Mouse (Mus musculus) limb, embryonic 10.5 days (tissue): ENCODE measurements around the gene Nipbl. TPM values are rescaled to one million over a fixed set of nuclear protein-coding genes. Genes with fewer than 3 reads are reported as not detected.

Source experiments
- DNase-seq: peaks from one replicate; pipeline ENCODE4 v3.0.0-alpha.2; 2017; ENCODE audit warnings: low spot score
- H3K27ac ChIP-seq: fragments of 300-500 bp; sonication (generic); 2 replicates; pipeline ENCODE4 v1.5.1; 2016; ENCODE audit warnings: mild to moderate bottlenecking
- H3K27me3 ChIP-seq: fragments of 300-500 bp; sonication (generic); 2 replicates; pipeline ENCODE4 v1.6.1; 2016; ENCODE audit warnings: low read depth, mild to moderate bottlenecking; ENCODE audit not compliant: poor library complexity, severe bottlenecking
- H3K36me3 ChIP-seq: fragments of 300-500 bp; sonication (generic); 2 replicates; pipeline ENCODE4 v1.6.1; 2016; ENCODE audit warnings: mild to moderate bottlenecking, moderate library complexity
- H3K4me1 ChIP-seq: fragments of 300-500 bp; sonication (generic); 2 replicates; pipeline ENCODE4 v1.6.1; 2016
- H3K4me3 ChIP-seq: fragments of 300-500 bp; sonication (generic); 2 replicates; pipeline ENCODE4 v1.5.1; 2016; ENCODE audit warnings: mild to moderate bottlenecking, moderate library complexity
- H3K9me3 ChIP-seq: fragments of 300-500 bp; sonication (generic); replicated peaks from 2 replicates; pipeline ENCODE4 v1.6.1; 2016; ENCODE audit warnings: mild to moderate bottlenecking
- WGBS: fragments of 180-500 bp; shearing (Covaris S2); methylation state at CpG from one replicate; pipeline ENCODE4 v1.1.7; 2016; 5-methylcytosine and 5-hydroxymethylcytosine counted together
- polyA plus RNA-seq: library from polyadenylated mRNA; unstranded; fragments of >200 nt; fragmentation: Nextera tagmentation; extraction: Ambion mirVana; gene quantifications from 2 replicates; pipeline ENCODE4 v1.2.1, GENCODE M21; 2016

The Nipbl gene
- polyA plus RNA-seq, 1 experiment from 2014 or later = 19.7 TPM

DNA sequence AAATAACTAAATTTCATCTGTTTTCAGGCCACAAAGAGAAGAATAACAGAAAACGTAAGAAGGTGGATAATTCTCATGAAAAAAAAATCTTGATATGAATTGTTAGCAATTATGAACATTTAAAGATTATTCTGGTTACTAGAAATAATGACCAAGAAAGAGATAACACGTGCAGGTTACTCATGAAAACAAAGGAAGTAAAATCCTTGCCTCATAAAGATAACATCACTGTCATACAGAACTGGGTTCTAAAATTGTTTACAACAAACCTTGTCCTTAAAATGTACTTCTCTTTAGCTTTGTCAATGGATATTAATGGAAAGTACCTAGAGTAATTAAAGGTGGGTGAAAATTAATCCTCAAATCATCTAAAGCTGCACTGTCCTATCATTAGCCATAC is 37.2 kb downstream of the Nipbl start:
- no peaks in the 10 kb centered on the region for H3K27me3 ChIP-seq
- H3K36me3 ChIP-seq = no peaks in the 10 kb centered on the region
- no peaks in the 10 kb centered on the region for H3K4me1 ChIP-seq
- H3K4me3 ChIP-seq = no peak overlapping the region
- 93% methylated on average over 2 of the region's 2 CpGs for WGBS
- no peaks in the 10 kb centered on the region for H3K9me3 ChIP-seq
- no peak for DNase-seq
- no peak overlapping the region for H3K27ac ChIP-seq

DNA sequence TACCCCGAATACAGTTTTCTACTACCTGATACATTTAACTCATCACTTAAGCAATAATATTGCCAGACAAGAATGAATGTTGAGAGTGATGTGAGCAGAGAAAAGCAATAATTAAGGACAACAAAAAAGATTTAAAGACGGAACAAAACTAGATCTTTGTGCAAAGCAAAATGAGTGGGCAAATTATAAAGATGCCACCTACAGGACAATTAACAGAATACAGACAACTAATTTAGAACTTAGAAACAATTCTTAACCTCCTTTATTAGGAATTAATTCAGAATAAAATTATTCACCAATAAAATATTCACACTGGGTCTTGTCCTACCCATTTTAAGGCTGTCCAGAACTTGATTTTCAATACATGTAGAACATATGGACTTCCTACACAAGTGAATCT is 38.0 kb downstream of the Nipbl start:
- Histone ChIP-seq H3K27me3 (no peaks in the 10 kb centered on the region), H3K27ac (no peak overlapping the region), H3K36me3 (no peaks in the 10 kb centered on the region), H3K4me3 (no peak overlapping the region), H3K9me3 (no peaks in the 10 kb centered on the region), H3K4me1 (no peaks in the 10 kb centered on the region)
- 92% methylated on average over 2 of the region's 2 CpGs for WGBS
- no peak for DNase-seq

DNA sequence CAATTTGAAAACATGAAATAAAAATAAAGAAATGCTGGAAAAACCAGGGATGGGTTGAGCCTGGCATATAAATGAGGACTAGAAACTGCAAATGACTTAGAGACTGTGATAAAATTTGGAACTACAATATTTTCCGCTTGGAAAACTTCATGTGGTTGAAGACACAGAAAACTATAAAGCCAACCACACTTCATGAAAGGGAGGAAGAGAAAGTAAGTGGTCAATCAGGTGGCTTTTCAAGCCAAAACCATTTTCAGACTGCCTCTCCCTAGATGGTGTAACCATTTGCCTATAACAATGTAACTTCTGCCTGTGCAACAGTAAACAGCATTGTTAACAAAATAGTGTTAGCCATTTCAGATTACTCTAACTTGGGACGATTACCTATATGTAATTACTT is 41.7 kb downstream of the Nipbl start:
- Histone ChIP-seq H3K4me3 (no peak overlapping the region), H3K4me1 (no peaks in the 10 kb centered on the region), H3K36me3 (no peaks in the 10 kb centered on the region), H3K27me3 (no peaks in the 10 kb centered on the region), H3K27ac (no peak overlapping the region), H3K9me3 (no peaks in the 10 kb centered on the region)
- 90% methylated on average over 2 of the region's 2 CpGs for WGBS
- no peak for DNase-seq

DNA sequence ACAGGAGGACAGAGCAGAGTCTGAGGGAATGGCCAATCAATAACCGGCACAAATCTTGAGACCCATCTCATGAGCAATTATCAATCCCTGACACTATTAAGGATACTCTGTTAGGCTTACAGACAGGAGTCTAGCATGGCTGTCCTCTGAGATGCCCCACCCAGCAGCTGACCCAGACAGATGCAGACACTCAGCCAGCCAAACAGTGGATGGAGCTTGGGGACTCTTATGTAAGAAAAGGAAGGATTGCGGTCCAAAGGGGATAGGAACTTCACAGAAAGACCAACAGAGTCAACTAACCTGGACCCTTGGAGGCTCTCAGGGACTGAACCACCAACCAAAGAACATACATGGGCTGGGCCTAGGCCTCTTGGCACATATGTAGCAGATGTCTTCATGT is 42.7 kb downstream of the Nipbl start:
- no peak overlapping the region for H3K4me3 ChIP-seq
- WGBS = 95% methylated on average over 2 of the region's 2 CpGs

DNA sequence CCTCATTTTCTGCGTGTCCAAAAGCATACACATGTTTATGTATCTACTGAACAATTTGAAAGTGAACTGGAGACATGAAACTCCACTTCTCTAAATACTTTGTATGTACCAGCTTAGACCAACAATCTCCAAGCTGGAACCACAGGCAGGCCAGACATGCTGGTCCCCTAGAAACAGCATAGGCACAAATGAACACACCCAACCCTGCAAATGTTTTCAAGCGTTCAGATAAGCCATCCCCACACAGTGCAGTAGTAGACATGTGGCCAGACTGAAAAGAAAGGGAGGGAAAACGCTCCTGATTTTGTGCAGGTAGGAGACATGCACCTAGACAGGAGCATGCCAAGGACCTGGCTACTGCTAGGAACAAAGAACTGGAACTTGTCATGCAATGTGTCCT is 52.5 kb downstream of the Nipbl start:
- no peaks in the 10 kb centered on the region for H3K27me3 ChIP-seq
- no peak overlapping the region for H3K27ac ChIP-seq
- no peak overlapping the region for H3K4me3 ChIP-seq
- DNase-seq = no peak
- H3K4me1 ChIP-seq = no peaks in the 10 kb centered on the region
- H3K36me3 ChIP-seq = no peaks in the 10 kb centered on the region
- no peaks in the 10 kb centered on the region for H3K9me3 ChIP-seq
- WGBS = 90% methylated on average over 3 of the region's 3 CpGs

More for the DNA sequence above, 42.7 kb downstream of the Nipbl start:
- Histone ChIP-seq H3K27ac (no peak overlapping the region), H3K4me1 (no peaks in the 10 kb centered on the region), H3K9me3 (no peaks in the 10 kb centered on the region), H3K27me3 (no peaks in the 10 kb centered on the region), H3K36me3 (no peaks in the 10 kb centered on the region)
- no peak for DNase-seq

DNA sequence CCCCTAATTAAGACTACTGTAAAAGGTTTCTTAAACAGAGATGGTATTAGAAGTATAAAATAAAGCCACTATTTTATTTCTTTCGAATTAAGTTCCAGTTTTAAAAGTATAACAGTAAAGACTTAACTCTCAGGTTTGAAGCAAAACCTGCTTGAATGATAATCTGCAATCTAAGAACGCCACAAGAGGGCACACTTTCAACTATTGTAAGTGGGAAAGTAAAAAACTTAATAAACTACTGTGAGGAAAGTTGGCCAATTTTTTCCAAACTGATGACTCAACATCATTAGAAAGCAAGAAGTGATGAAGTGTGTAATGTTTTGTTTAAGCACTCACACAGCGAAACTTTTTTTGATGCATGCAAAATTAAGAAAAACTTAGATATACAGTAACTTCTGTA is 62.0 kb downstream of the Nipbl start:
- no peak for DNase-seq
- H3K36me3 ChIP-seq = no peaks in the 10 kb centered on the region
- 72% methylated on average over 3 of the region's 3 CpGs for WGBS
- no peaks in the 10 kb centered on the region for H3K27me3 ChIP-seq
- H3K4me1 ChIP-seq = no peaks in the 10 kb centered on the region
- H3K27ac ChIP-seq = no peak overlapping the region
- H3K4me3 ChIP-seq = no peak overlapping the region
- H3K9me3 ChIP-seq = no peaks in the 10 kb centered on the region

DNA sequence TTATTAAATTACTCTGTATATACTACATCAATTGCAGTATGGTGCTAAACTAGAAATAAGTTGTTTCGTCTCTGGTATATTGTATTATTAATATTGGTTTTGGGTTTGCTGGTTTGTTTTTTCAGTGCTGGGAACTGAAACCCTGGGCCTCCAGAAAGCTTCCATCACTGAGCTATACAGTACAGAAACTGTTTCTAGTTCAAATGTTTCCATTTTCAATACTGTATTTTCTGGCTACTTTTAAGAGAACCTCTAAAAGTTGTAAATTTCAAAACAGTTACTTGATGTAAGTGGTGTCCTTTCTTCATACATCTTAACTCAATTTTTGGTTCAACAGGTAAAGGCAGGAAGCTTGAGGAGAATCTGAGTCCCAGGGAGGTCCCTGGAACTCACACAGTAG is 68.6 kb downstream of the Nipbl start:
- no peaks in the 10 kb centered on the region for H3K9me3 ChIP-seq
- no peak overlapping the region for H3K4me3 ChIP-seq
- peaks cover 14% of the 10 kb centered on the region for H3K36me3 ChIP-seq
- no peaks in the 10 kb centered on the region for H3K4me1 ChIP-seq
- DNase-seq = no peak
- WGBS = 93% methylated on average over 1 of the region's 1 CpGs
- H3K27me3 ChIP-seq = no peaks in the 10 kb centered on the region
- no peak overlapping the region for H3K27ac ChIP-seq

DNA sequence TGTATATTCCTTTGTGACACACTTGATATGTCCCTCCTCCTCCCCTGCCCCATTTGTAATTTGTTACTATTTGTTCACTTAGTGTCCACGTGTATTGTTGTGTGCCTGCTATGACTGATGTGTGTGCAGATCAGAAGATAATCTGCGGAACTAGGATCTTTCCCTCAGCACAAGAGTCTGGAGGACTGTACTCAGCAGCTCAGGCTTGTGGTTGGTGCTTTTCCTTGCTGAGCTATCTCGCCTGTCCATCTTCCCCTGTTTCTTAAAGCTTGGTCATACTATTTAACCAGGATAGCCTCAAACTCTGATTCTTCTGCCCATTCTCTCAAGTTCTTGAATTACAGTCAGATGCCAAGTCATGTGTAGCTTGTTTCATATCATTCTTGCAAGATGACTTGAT is 69.5 kb downstream of the Nipbl start:
- WGBS = 89% methylated on average over 3 of the region's 3 CpGs
- H3K27me3 ChIP-seq = no peaks in the 10 kb centered on the region
- no peak for DNase-seq
- H3K9me3 ChIP-seq = no peaks in the 10 kb centered on the region
- no peak overlapping the region for H3K27ac ChIP-seq
- peaks cover 24% of the 10 kb centered on the region for H3K36me3 ChIP-seq
- H3K4me1 ChIP-seq = no peaks in the 10 kb centered on the region
- H3K4me3 ChIP-seq = no peak overlapping the region

DNA sequence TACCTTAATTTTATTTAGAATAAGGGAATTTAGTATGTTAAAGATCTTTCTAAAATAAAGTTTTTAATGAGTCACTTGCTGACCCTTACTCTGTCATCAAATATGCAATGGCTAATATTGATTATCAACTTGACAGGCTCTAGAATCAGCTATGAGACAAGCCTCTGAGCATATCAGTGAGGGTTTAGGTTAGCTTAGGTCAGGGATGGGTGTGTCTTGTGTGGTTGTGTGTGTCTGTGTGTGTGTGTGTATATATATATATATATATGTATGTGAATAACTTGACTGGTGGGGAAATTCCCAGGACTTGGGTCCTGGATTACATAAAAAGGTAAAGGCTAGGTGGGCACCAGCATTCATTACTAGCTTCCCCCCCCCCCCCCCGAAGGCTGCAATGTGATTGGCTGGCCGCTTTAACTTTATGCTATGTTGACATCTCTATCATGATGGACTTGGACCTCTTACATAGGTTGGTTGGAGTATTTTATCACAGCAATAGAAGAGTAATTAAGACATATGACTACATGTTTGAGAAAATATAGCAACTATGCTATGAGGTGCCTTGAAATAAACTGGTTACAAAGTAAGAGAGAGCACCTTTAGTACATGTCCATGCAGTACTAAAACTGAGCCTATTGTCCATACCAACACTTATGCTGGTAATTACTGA is 97.0 kb downstream of the Nipbl start:
- Histone ChIP-seq H3K27me3 (no peaks in the 10 kb centered on the region), H3K36me3 (peaks cover 32% of the 10 kb centered on the region), H3K4me3 (no peak overlapping the region), H3K27ac (no peak overlapping the region), H3K4me1 (no peaks in the 10 kb centered on the region), H3K9me3 (no peaks in the 10 kb centered on the region)
- WGBS = 100% methylated on average over 2 of the region's 2 CpGs
- no peak for DNase-seq

DNA sequence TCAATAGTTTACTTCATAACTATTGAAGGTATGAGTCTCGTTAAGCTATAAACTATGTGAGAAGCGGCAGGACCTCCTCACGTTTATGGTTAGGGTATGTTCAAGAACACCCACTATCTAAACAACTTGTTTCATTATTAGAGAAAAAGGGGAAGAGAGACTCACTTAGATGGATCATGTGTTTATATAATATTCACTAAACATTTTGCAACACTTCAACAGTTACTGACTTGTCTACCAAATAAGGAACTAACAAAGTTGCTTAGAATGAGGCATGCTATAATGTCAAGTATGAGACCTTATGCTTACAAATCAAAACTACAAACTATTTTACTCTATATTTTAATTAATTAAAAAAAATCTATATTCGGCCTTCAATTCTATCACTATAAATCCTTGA is 103.7 kb downstream of the Nipbl start:
- no peaks in the 10 kb centered on the region for H3K27me3 ChIP-seq
- H3K4me3 ChIP-seq = no peak overlapping the region
- 94% methylated on average over 4 of the region's 4 CpGs for WGBS
- H3K27ac ChIP-seq = no peak overlapping the region
- peaks cover 59% of the 10 kb centered on the region for H3K36me3 ChIP-seq
- no peak for DNase-seq
- H3K9me3 ChIP-seq = no peaks in the 10 kb centered on the region
- no peaks in the 10 kb centered on the region for H3K4me1 ChIP-seq

DNA sequence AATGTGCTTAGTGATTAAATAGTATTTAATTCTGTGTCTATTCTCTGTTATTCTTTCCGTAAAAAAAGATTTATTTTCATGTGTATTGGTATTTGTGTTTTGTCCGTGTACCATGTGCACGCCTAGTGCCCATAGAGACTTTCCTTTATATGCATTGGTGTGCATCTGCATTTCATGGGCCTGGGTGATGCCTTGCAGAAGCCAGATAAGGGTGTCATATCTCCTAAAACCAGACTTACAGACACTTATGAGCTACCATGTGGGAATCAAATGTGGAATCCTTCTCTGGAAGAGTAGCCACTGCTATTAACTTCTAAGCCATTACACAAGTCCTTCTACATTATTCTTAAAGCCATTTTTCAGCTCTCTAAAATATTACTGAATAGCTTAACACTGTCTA is 112.7 kb downstream of the Nipbl start:
- Histone ChIP-seq H3K36me3 (peaks cover 90% of the 10 kb centered on the region), H3K4me1 (no peaks in the 10 kb centered on the region), H3K9me3 (no peaks in the 10 kb centered on the region), H3K27ac (no peak overlapping the region), H3K27me3 (no peaks in the 10 kb centered on the region), H3K4me3 (no peak overlapping the region)
- WGBS = 95% methylated on average over 3 of the region's 3 CpGs
- DNase-seq = no peak

DNA sequence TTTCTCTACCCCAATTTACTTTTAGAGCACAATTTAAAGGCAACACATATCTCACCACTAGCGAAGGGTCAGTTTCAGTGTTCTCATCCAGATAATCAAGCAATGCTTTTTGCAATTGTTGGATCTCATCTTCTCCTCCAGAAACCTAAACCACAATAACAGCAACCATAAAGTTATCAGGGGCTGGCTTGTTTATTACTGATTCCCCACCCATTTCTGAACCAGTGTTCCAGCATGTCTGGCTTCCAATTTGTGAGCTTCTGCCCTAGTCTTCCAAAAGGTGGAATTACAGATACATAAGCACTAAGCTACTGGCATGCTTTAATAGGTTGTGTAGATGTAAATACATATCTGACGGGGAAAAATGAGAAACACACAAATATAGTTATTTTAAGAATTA is 118.6 kb downstream of the Nipbl start:
- no peaks in the 10 kb centered on the region for H3K4me1 ChIP-seq
- no peaks in the 10 kb centered on the region for H3K9me3 ChIP-seq
- H3K27ac ChIP-seq = no peak overlapping the region
- no peak for DNase-seq
- 98% methylated on average over 2 of the region's 2 CpGs for WGBS
- H3K36me3 ChIP-seq = peaks cover 88% of the 10 kb centered on the region
- no peaks in the 10 kb centered on the region for H3K27me3 ChIP-seq
- no peak overlapping the region for H3K4me3 ChIP-seq

DNA sequence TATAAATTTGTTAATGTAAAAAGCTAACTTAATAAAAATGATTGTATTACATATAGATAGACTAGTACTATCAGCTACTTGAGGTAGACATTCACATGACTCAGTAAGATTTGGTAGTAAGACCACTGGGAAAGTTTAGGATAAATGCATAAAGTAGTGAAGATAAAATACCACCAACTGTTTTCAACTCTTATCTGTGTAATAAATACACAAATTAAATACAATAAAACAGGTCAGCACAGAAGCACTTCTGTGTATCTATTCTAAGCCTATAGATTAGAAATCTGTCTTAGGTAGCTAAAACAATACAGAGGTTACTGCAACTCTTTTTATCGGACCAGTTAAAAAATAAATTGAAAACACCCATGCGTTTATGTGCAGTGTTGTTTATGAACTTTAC is 119.4 kb downstream of the Nipbl start:
- no peak overlapping the region for H3K4me3 ChIP-seq
- DNase-seq = no peak
- no peak overlapping the region for H3K27ac ChIP-seq
- H3K27me3 ChIP-seq = no peaks in the 10 kb centered on the region
- WGBS = 95% methylated on average over 2 of the region's 2 CpGs
- H3K36me3 ChIP-seq = peaks cover 89% of the 10 kb centered on the region
- H3K9me3 ChIP-seq = no peaks in the 10 kb centered on the region
- H3K4me1 ChIP-seq = no peaks in the 10 kb centered on the region

DNA sequence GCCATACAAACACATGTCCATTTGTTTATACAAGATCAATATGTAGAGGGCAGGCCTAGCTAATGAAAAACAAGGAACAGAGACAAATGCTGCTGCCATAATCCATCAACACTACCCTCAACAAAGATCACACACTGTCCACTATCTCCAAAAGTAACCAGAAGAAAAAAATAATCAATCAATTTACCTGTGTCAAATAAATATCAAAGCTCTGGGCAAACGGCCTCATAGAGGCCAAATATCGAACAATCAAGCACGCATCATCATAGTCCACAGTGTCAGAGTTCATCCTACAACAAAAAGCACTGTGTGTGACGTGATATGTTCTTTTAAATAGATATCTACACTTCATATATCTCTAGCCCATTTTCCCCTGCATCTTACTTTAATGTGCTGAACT is 120.2 kb downstream of the Nipbl start:
- Histone ChIP-seq H3K36me3 (peaks cover 89% of the 10 kb centered on the region), H3K27ac (no peak overlapping the region), H3K9me3 (no peaks in the 10 kb centered on the region), H3K27me3 (no peaks in the 10 kb centered on the region), H3K4me1 (no peaks in the 10 kb centered on the region), H3K4me3 (no peak overlapping the region)
- DNase-seq = no peak
- WGBS = 94% methylated on average over 4 of the region's 4 CpGs
